Mouse (Mus musculus) lung, postnatal 36 days (tissue): ENCODE results near the gene Lamp1.
A peak's percentile ranks its signal among the peaks of the same experiment; 100 is the strongest.

Experiments used
- DNase-seq: peaks from one replicate; pipeline ENCODE4 v3.0.0; 2022; ENCODE audit warnings: mixed read lengths

Lamp1 gene

GRCm38 (mm10) chr8:13158718-13159376 lies at the start of gene Lamp1:
Gene Lamp1, plus strand, starts transcription at chr8:13159161.
- peak; percentile 100 for DNase-seq

GRCm38 (mm10) chr8:13109416-13109960 lies 49.5 kb upstream of the Lamp1 start:
- no peak for DNase-seq

- no peak for DNase-seq
Observed at GRCm38 (mm10) chr8:13111917-13112316, 47.0 kb upstream of the Lamp1 start.

GRCm38 (mm10) chr8:13113232-13113631 lies 45.7 kb upstream of the Lamp1 start:
- no peak for DNase-seq

GRCm38 (mm10) chr8:13117096-13117495 lies 41.9 kb upstream of the Lamp1 start:
- no peak for DNase-seq

DNA sequence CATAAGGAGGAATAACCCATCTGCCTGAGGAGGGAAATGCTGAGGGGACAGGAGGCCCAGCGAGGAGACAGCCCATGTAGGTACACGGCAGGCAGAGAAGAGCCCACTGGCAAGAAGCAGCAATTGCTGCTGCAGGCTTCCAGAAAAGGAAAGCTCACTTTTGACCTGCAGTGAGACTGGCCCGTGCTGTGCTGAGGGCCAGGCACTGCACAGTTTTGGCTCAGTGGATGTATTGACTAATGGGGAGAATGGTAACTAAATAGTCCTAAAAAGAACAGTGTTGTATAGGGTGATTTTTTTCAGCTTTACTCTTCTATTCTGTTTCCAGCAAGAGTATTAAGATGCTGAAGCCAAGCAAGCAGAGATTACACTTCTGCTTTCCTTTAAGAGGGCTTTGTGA lies 40.4 kb upstream of the Lamp1 start:
- DNase-seq = no peak

DNA sequence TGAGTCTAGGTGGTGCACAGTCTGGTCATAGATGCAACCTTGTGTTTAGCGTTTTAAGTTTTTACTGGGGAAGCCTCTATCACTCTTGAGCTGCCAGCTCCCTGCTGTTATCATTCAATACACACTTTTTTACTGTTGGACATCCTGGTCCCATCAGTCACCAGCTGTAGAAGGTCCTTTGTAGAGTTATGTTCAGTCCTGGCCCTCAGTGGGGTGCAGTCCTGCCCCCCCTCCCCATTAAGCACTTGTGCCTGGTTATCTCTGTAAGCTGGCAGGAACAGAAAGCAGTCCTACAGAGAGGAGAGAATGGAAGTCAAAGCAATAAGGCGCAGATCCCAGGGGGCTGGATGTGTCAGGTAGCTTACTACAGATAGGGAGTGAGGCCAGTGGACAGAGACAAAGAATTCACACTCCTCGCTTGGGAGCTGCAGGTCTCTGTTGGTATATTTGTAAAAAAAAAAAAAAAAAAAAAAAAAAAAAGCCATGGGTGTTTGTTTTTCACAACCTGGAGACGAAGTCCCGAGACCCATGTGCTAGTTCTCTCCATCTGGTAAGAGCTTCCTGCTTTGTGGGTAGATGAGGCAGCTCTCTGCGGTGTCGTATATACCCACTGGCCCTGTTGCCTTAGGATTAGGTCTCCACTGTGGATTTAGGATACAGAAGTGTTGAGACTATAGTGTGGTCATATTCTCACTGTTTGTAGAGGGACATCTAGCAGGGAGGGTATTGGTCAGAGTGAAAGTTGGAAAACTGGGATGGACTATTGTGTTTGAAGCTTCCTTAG lies 37.9 kb upstream of the Lamp1 start:
- no peak for DNase-seq

DNA sequence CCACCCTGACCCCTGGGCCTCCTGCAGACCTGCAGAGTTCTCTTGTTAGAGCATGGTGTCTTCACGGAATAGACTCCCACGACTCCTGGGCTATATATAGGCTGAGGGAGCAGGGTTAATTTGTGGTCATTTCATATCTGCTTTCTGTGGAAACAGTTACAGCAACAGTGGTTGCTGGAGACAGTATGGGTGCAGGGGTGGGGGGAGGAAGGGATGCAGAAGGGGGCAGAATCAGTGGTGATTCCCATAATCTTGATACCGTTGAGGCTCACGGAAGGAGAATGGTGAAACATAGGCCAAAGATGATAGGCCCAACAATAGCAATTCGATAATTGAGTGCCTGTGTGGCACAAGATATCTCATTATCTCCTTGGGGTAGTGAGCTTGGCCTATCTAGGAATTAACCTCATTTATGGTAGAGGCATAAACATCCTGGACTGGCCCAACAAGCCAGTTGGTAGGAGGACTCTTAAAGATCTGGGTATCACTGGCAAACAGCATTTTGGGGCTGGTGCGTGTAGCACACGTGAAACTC lies 36.0 kb upstream of the Lamp1 start:
- DNase-seq = no peak

DNA sequence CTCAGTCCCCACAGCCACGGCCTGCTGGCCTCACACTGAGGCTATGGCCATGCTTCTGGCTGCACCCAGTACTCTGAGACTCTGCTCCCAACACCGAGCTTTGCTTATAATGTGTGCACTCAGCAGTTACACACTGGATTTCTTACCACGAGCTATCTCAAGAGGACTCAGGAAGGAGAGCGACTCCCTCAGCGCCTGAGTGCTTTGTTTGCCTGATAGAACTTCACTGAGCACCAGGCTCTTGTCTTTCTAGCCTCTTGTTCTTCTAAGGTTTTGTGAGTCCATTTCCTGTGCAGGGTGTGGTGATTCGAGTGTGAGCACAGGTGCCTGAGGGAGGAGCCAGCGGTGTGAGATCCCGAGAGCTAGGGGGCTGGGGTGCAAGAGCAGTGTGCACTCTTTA lies 34.1 kb upstream of the Lamp1 start:
- peak; percentile 10 for DNase-seq

DNA sequence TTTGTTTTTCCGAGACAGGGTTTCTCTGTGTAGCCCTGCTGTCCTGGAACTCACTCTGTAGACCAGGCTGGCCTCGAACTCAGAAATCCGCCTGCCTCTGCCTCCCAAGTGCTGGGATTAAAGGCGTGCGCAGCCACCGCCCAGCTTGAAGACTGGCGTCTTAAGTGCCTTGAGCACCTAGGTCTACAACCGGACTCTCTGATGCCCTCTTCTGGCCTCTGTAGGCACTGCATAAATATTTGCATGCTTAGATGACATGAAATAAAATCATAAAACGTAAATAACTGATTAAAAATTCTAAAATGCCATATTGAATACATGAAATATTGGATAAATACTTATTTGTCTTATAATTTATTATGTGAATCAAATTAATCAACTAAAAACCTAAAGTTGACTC lies 26.7 kb upstream of the Lamp1 start:
- DNase-seq = peak; percentile 85

GRCm38 (mm10) chr8:13139641-13140182 lies 19.2 kb upstream of the Lamp1 start:
- DNase-seq = no peak

GRCm38 (mm10) chr8:13141681-13142080 lies 17.3 kb upstream of the Lamp1 start:
- DNase-seq = no peak

DNA sequence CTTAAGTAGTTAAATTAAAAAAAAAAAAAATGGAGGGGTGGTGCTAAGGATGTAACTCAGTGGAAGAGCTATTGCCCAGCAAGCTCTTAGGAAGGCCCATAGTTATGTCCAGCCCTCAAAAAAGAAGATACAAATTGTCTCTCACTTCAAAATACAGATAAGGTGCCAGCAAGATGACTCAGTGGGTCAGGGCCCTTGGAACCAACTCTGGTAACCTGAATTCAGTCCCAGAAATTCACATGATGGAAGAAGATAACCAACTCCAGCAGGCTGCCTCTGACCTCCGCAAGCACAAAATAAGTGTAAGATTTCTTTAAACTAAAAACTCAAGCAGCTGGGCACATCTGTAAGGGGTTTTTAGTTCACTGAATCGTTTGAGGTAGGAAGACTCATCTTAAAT lies 10.5 kb upstream of the Lamp1 start:
- DNase-seq = no peak

GRCm38 (mm10) chr8:13149287-13149686 lies 9.7 kb upstream of the Lamp1 start:
- no peak for DNase-seq

- no peak for DNase-seq
Observed at GRCm38 (mm10) chr8:13149866-13150265, 9.1 kb upstream of the Lamp1 start.

DNA sequence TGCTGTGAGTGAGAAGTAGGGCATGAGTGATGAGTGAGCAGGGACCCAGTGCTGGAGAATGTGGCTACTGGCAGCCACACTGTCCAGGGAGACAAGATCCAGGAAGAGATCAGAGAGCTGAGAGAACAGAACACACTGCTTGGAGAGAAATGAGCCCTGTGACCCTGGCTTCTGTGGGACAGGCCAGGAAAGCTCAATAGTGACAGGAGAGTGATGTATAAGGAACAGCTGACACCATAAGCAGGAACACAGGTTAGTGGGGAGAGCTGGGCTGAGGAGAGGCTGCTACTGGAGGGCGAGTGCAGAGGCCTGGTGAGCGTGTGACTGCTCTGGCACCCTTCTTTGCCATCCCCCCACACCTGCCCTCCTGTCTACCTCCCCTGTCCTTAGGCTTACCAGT lies 8.0 kb upstream of the Lamp1 start:
- DNase-seq = no peak

GRCm38 (mm10) chr8:13154099-13154498 lies 4.9 kb upstream of the Lamp1 start:
- no peak for DNase-seq

DNA sequence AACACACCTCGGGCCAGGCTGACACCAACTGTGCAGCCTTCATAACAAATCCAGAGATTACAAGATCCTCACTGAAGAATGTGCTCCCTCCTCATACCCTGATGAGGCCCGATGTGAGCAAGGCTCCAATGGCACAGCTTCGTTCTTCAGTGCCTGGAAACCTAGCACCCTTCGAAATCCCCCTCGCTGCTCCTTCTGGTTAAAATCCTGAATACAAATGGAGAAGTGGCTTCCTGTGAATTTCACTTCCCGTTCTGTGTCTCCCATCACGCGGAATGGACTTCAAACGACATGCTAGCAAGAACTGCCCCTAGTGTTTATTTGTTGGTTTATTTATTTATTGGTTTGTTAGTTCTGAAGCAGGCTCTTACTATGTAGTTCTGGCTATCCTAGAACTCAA lies 3.6 kb upstream of the Lamp1 start:
- peak; percentile 31 for DNase-seq

GRCm38 (mm10) chr8:13156327-13157097 lies 2.4 kb upstream of the Lamp1 start:
- DNase-seq = no peak

DNA sequence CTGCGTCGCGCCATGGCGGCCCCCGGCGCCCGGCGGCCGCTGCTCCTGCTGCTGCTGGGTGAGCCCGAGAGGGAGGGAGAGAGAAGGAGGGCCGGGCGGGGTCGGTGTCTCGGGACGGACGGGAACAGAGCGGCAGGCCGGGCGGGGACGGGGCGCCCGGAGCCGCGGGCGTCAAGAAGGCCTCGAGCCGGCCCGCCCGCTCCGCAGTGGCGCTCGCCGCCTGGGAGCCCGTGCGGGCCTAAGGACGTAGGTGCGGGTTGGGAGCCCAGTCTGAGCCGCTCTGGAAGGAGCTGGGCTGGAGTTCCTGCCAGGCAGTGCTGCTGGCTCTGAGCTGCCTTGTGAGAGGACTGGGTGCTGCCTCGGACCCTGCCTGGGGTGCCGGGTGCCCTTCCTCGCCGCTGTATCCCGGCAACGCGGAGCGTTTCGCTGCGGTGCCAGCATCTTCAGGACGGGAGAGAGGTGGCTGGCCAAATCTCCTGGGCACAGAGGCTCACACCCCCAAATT lies 468 bp downstream of the Lamp1 start:
- no peak for DNase-seq

- DNase-seq = no peak
Observed at GRCm38 (mm10) chr8:13160691-13161090, 1.7 kb downstream of the Lamp1 start.

DNA sequence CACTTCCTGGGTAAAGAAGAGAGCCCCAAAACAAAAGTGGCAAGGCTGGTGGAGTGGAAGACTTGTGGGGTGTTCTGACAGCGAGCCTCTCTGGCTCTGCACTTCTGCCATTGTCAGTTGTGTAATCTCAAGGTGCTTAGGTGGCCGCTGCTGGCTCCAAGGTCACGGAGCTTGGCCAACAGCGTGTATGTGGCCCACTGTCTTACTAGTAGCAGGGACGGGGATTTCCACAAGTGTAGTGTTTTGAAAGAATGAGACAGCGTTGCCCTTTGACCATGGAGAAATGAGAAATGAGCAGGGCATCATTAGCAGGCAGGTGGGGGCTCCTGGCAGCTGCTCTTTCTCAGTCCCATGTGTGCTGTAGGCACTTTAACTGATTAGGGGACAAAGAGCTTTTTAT lies 3.1 kb downstream of the Lamp1 start:
- peak; percentile 45 for DNase-seq

GRCm38 (mm10) chr8:13163563-13163962 lies 4.6 kb downstream of the Lamp1 start:
- DNase-seq = no peak
